Mouse (Mus musculus) MEL (cell line): ENCODE results near the gene Hist1h3c. TPM values are rescaled to one million over a fixed set of nuclear protein-coding genes. Genes with fewer than 3 reads are reported as not detected.

Source experiments
- DNase-seq: peaks from one replicate; pipeline ENCODE4 v3.0.0; 2011; ENCODE audit warnings: low read depth, low spot score
- H3K27ac ChIP-seq: 2 replicates; pipeline ENCODE4 v1.5.1; 2012; ENCODE audit warnings: low read depth, mild to moderate bottlenecking, control low read depth, low read length, moderate library complexity; ENCODE audit not compliant: control insufficient read depth
- H3K27me3 ChIP-seq, 2 experiments: fragments of 150-350 bp in 1 of 2; sonication (generic) in 1 of 2; 2 replicates each; pipeline ENCODE4 v1.6.1; 2012; ENCODE audit warnings: low read length in 2 of 2, mild to moderate bottlenecking in 2 of 2, improper control_type of control experiment in 1 of 2, moderate library complexity in 1 of 2; ENCODE audit not compliant: insufficient read depth in 2 of 2, control insufficient read depth in 1 of 2
- H3K36me3 ChIP-seq, 2 experiments: 2 replicates each; pipeline ENCODE4 v1.6.1; 2012 to 2014; ENCODE audit warnings: low read length in 2 of 2, improper control_type of control experiment in 1 of 2, inconsistent platforms in 1 of 2, mild to moderate bottlenecking in 1 of 2; ENCODE audit not compliant: insufficient read depth in 2 of 2, control insufficient read depth in 1 of 2
- H3K4me1 ChIP-seq, 2 experiments: fragments of 150-350 bp in 1 of 2; sonication (generic) in 1 of 2; 2 replicates each; pipeline ENCODE4 v1.6.1; 2012; ENCODE audit warnings: low read length in 2 of 2, improper control_type of control experiment in 1 of 2, mild to moderate bottlenecking in 1 of 2; ENCODE audit not compliant: insufficient read depth in 2 of 2, control insufficient read depth in 1 of 2
- H3K4me3 ChIP-seq, 2 experiments: fragments of 150-350 bp in 1 of 2; sonication (generic) in 1 of 2; 2 replicates each; pipeline ENCODE4 v1.5.1; 2012; ENCODE audit warnings: low read depth in 2 of 2, low read length in 2 of 2, mild to moderate bottlenecking in 2 of 2, moderate library complexity in 2 of 2, control low read depth in 1 of 2, improper control_type of control experiment in 1 of 2; ENCODE audit not compliant: control insufficient read depth in 1 of 2, insufficient read depth in 1 of 2
- H3K79me2 ChIP-seq: 2 replicates; pipeline ENCODE4 v1.6.1; 2012; ENCODE audit warnings: mild to moderate bottlenecking, low read length, moderate library complexity; ENCODE audit not compliant: control insufficient read depth, poor library complexity, insufficient read depth
- H3K9ac ChIP-seq: 2 replicates; pipeline ENCODE4 v1.6.1; 2012; ENCODE audit warnings: low read depth, mild to moderate bottlenecking, control low read depth, low read length, moderate library complexity; ENCODE audit not compliant: control insufficient read depth, poor library complexity, severe bottlenecking
- H3K9me3 ChIP-seq: fragments of 150-350 bp; sonication (generic); replicated peaks from 2 replicates; pipeline ENCODE4 v1.6.1; 2012; ENCODE audit warnings: mild to moderate bottlenecking, low read length, improper control_type of control experiment, moderate library complexity; ENCODE audit not compliant: insufficient read depth
- ELF1 ChIP-seq: IDR thresholded peaks from 2 replicates; pipeline ENCODE4 v1.6.1; 2014; ENCODE audit warnings: low read depth, mild to moderate bottlenecking, inconsistent platforms, low read length, improper control_type of control experiment, moderate library complexity
- EP300 ChIP-seq, 2 experiments: IDR thresholded peaks; 2 replicates each; pipeline ENCODE4 v1.6.1; 2011; ENCODE audit warnings: improper control_type of control experiment in 2 of 2, low read length in 2 of 2, low read depth in 1 of 2, mild to moderate bottlenecking in 1 of 2
- ETS1 ChIP-seq: IDR thresholded peaks from 2 replicates; pipeline ENCODE4 v1.6.1; 2012; ENCODE audit warnings: low read depth, mild to moderate bottlenecking, inconsistent platforms, low read length, improper control_type of control experiment, moderate library complexity
- GABPA ChIP-seq: IDR thresholded peaks from 2 replicates; pipeline ENCODE4 v1.6.1; 2012; ENCODE audit warnings: low read depth, mild to moderate bottlenecking, inconsistent platforms, low read length, improper control_type of control experiment, moderate library complexity
- GATA1 ChIP-seq: IDR thresholded peaks from 2 replicates; pipeline ENCODE4 v1.6.1; 2011; ENCODE audit warnings: low read depth, low read length, improper control_type of control experiment
- JUND ChIP-seq: IDR thresholded peaks from 2 replicates; pipeline ENCODE4 v1.6.1; 2011; ENCODE audit warnings: low read depth, mild to moderate bottlenecking, improper control_type of control experiment, low read length
- KAT2A ChIP-seq: conservative IDR thresholded peaks from 2 replicates; pipeline ENCODE4 v1.6.1; 2012; ENCODE audit warnings: low read depth, low read length, improper control_type of control experiment, inconsistent platforms
- POLR2A ChIP-seq, 2 experiments: IDR thresholded peaks; 2 replicates each; pipeline ENCODE4 v1.6.1; 2011 to 2012; ENCODE audit warnings: low read length in 2 of 2, mild to moderate bottlenecking in 2 of 2, control low read depth in 1 of 2, improper control_type of control experiment in 1 of 2, low read depth in 1 of 2, moderate library complexity in 1 of 2; ENCODE audit not compliant: control insufficient read depth in 1 of 2, insufficient read depth in 1 of 2, poor library complexity in 1 of 2
- POLR2AphosphoS5 ChIP-seq: IDR thresholded peaks from 2 replicates; pipeline ENCODE4 v1.6.1; 2012; ENCODE audit warnings: low read depth, borderline replicate concordance, mild to moderate bottlenecking, inconsistent platforms, low read length, moderate library complexity, mixed read lengths
- SIN3A ChIP-seq: IDR thresholded peaks from 2 replicates; pipeline ENCODE4 v1.6.1; 2012; ENCODE audit warnings: low read length, improper control_type of control experiment, inconsistent platforms
- TCF12 ChIP-seq: IDR thresholded peaks from 2 replicates; pipeline ENCODE4 v1.6.1; 2014; ENCODE audit warnings: low read depth, mild to moderate bottlenecking, inconsistent platforms, low read length, improper control_type of control experiment, moderate library complexity
- UBTF ChIP-seq: IDR thresholded peaks from 2 replicates; pipeline ENCODE4 v1.6.1; 2012; ENCODE audit warnings: low read depth, mild to moderate bottlenecking, inconsistent platforms, low read length, improper control_type of control experiment, moderate library complexity, borderline replicate concordance; ENCODE audit not compliant: insufficient read depth
- ZKSCAN1 ChIP-seq: IDR thresholded peaks from 2 replicates; pipeline ENCODE4 v1.6.1; 2012; ENCODE audit warnings: low read depth, mild to moderate bottlenecking, inconsistent platforms, low read length, improper control_type of control experiment, moderate library complexity
- polyA plus RNA-seq, 2 experiments: library from polyadenylated mRNA; stranded (reverse) in 1 of 2; unstranded in 1 of 2; fragments of >175 nt in 1 of 2; fragments of >200 nt in 1 of 2; gene quantifications; 2 replicates each; pipeline versions ENCODE4 v1.2.1 to v1.2.4; 2012; ENCODE audit warnings: low replicate concordance in 2 of 2, low read depth in 1 of 2; ENCODE audit not compliant: insufficient read length in 2 of 2, insufficient read depth in 1 of 2, missing spikeins in 1 of 2
- total RNA-seq: library from RNA; depleted of rRNA; stranded (reverse); fragments of 300-350 nt; gene quantifications from 2 replicates; pipeline ENCODE4 v1.2.3, GENCODE M21; 2012

Gene Hist1h3c
- total and polyA plus RNA-seq, 3 experiments = 1.7 to 1,651 TPM; not detected in 1

- peak; percentile 77 for DNase-seq
- peak overlapping the region; percentile 2 to 17; a peak in 3 of 4 replicates for H3K4me3 ChIP-seq
Observed at GRCm38 (mm10) chr13:23747892-23748288, 2.5 kb upstream of the Hist1h3c start.

GRCm38 (mm10) chr13:23747081-23747891 is 1.9 kb upstream of the Hist1h3c start:
- peak overlapping the region; percentile 99 for H3K27ac ChIP-seq
- DNase-seq = peak; percentile 86
- peak; percentile 90 to 99 for TF ChIP-seq POLR2A (IDR thresholded peaks at IDR 0.05; ENCODE audit: control insufficient read depth in 1 of 2, insufficient read depth in 1 of 2, low read depth in 1 of 2, low read length in 2 of 2, poor library complexity in 1 of 2)
- no peak for TF ChIP-seq JUND
- TF ChIP-seq POLR2AphosphoS5 = peak; percentile 98; the same call in 1 of the 2 replicates
- no peak for TF ChIP-seq EP300 (IDR thresholded peaks at IDR 0.05; ENCODE audit: low read depth in 1 of 2, low read length in 2 of 2)
- no peaks in the 10 kb centered on the region for H3K9me3 ChIP-seq
- H3K9ac ChIP-seq = peak overlapping the region; percentile 81
- H3K4me1 ChIP-seq = peaks cover 0 to 16% of the 10 kb centered on the region in 2 experiments; a peak in 2 of 4 replicates
- peak overlapping the region; percentile 2 to 17; a peak in 2 of 4 replicates for H3K4me3 ChIP-seq
- H3K27me3 ChIP-seq = no peaks in the 10 kb centered on the region
- H3K79me2 ChIP-seq = peaks cover 1% of the 10 kb centered on the region; the same call in 1 of the 2 replicates
- H3K36me3 ChIP-seq = peaks cover 0 to 40% of the 10 kb centered on the region in 2 experiments; a peak in 2 of 4 replicates

More at GRCm38 (mm10) chr13:23747892-23748288, 2.5 kb upstream of the Hist1h3c start:
- Histone ChIP-seq H3K4me1 (peaks cover 0 to 16% of the 10 kb centered on the region in 2 experiments; a peak in 2 of 4 replicates), H3K27ac (peak overlapping the region; percentile 99)
- TF ChIP-seq KAT2A = no peak
- TF ChIP-seq ETS1 = no peak
- TF ChIP-seq TCF12 = no peak
- no peak; a peak in 1 of 4 replicates for TF ChIP-seq POLR2A (IDR thresholded peaks at IDR 0.05; ENCODE audit: control insufficient read depth in 1 of 2, insufficient read depth in 1 of 2, low read depth in 1 of 2, low read length in 2 of 2, poor library complexity in 1 of 2)
- TF ChIP-seq GATA1 = no peak
- TF ChIP-seq EP300 (IDR thresholded peaks at IDR 0.05; ENCODE audit: low read depth in 1 of 2, low read length in 2 of 2) = no peak
- TF ChIP-seq UBTF = no peak
- no peak for TF ChIP-seq ELF1
- TF ChIP-seq ZKSCAN1 = no peak
- no peak for TF ChIP-seq GABPA
- no peak for TF ChIP-seq SIN3A
- TF ChIP-seq JUND = no peak
- TF ChIP-seq, all 39 proteins: peak for 0
- Histone ChIP-seq H3K36me3 (peaks cover 0 to 40% of the 10 kb centered on the region in 2 experiments; a peak in 2 of 4 replicates), H3K9ac (peak overlapping the region; percentile 85), H3K27me3 (no peaks in the 10 kb centered on the region), H3K9me3 (no peaks in the 10 kb centered on the region), H3K79me2 (peaks cover 1% of the 10 kb centered on the region; the same call in 1 of the 2 replicates)
